Mouse (Mus musculus): ENCODE measurements around the gene Gm17545.

Gene Gm17545

GRCm38 (mm10) chr9:22494203-22494807 is 40.2 kb downstream of the Gm17545 start:
- DNase-seq (ENCODE audit: low read depth) = peak; percentile 38

DNA sequence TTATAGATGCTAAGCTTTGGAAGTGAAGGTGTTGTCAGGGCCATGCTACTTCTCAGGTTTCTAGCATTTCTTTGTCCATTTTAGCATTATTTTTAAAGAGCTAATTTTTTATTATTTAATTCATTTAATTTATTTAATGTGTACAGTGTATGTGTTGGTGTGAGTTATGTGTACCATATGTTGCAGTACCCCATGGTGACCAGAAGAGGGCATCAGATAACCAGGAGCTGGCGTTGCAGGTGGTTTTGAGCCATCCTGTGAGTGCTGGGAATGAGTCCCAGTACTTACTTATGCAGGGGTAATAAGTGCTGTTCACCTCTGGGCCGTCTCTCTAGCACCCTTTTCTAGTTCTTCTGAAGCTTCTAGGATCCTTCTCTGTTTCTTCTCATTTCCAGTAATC is 41.0 kb downstream of the Gm17545 start:
- DNase-seq (ENCODE audit: low read depth) = no peak

- DNase-seq (ENCODE audit: low read depth) = no peak
Measured at GRCm38 (mm10) chr9:22497021-22497767, 43.1 kb downstream of the Gm17545 start.

DNA sequence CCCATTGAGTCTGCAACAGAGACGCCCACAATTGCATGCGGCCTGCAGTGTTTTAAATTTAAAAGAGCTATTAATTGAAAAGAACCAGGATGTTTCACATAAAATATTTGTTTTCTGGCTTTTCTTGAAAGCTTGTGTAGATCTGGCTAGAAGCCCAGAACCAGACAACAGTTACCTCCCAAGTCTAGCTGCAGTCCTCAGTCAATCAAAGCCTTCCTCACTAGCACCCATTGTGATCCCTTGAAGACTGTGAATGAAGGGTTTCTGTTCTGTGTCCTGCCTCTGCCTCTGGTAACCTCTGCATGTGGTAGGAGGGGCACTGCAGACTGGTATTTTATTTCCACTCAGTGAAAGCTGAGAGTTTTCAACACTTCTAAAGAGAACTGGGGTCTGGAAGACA is 48.9 kb downstream of the Gm17545 start:
- DNase-seq (ENCODE audit: low read depth) = no peak

DNA sequence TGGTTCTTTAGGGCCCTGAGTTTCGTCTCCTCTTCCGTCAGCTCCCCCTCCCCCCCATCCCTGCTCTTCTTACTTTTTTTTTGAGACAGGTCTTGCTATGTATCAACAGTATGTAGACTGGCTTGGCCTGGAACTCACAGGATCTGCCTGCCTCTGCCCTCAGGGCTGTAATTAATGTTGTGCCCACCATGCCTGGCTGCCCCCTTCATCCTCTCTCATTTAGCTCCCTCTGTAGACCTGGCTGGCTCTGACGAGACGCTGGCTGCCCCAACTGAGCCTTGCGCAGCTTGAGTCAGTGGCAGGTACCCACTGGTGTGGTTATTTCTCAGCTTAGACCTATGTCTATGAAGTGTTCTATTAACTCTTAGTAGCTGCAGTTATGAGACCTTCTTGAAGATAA is 49.5 kb downstream of the Gm17545 start:
- DNase-seq (ENCODE audit: low read depth) = no peak

GRCm38 (mm10) chr9:22505574-22505973 is 51.5 kb downstream of the Gm17545 start:
- DNase-seq (ENCODE audit: low read depth) = no peak

Data from 416B (cell line).